1 mouse cellular context compared by ENCODE assay signal in the genomic region with DNA sequence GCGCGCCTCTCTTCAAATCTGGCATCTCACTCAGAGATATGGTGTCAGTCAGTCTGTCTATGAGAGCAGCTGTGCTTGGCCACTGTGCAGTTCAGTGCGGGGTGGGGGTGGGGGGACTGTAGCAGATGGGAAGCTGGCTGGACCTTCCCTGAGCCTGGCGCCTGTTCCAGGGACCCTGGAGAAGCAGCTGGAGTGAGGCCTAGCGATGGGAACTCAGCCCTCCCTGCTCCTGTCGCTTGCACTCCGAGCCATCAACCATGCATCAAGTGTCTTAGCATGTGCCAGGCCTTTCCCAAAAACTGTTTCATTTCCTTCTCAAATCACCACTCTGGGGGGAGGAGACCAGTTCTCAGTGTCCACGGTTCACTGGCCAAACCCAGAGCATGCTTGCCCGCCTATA.
TF ChIP-seq lines count a peak whose summit lies in the region.

No protein-coding gene starts in this region.

TF ChIP-seq in CH12.LX, 34 proteins besides CTCF, POLR2A, EP300 and RAD21:
- TF ChIP-seq BHLHE40 (IDR thresholded peaks at IDR 0.05; ENCODE audit: low read depth, low read length): peak; percentile 67; the same call in 1 of the 2 replicates
- TF ChIP-seq USF1 (IDR thresholded peaks at IDR 0.05; ENCODE audit: low read depth, low read length): no peak
- no peak for TF ChIP-seq TBP (conservative IDR thresholded peaks at IDR 0.05; ENCODE audit: low read depth, low read length)
